Mouse (Mus musculus) brain, adult 2 months (tissue): Measurements from ENCODE around the gene Panx3.

Source experiments
- DNase-seq: peaks from one replicate; pipeline ENCODE4 v3.0.0; 2011; ENCODE audit warnings: low read depth, low spot score

The Panx3 gene

GRCm38 (mm10) chr9:37669115-37669514 lies at the start of gene Panx3:
TSS of gene Panx3 (minus strand) at chr9:37669235.
- DNase-seq = no peak

GRCm38 (mm10) chr9:37716150-37716549 lies 47.1 kb upstream of the Panx3 start, which contains the start of gene Olfr160:
TSS of gene Olfr160 (minus strand) at chr9:37716250.
- no peak for DNase-seq

GRCm38 (mm10) chr9:37689970-37690686 lies 21.1 kb upstream of the Panx3 start:
- DNase-seq = peak; percentile 55

GRCm38 (mm10) chr9:37687941-37688303 lies 18.9 kb upstream of the Panx3 start:
- peak; percentile 55 for DNase-seq

GRCm38 (mm10) chr9:37687288-37687940 lies 18.4 kb upstream of the Panx3 start:
- DNase-seq = peak; percentile 87

GRCm38 (mm10) chr9:37681123-37681522 lies 12.1 kb upstream of the Panx3 start:
- DNase-seq = peak; percentile 71

- peak; percentile 85 for DNase-seq
These were observed 6.3 kb upstream of the Panx3 start for GRCm38 (mm10) chr9:37675287-37675686.

- DNase-seq = no peak
These were observed 1.2 kb upstream of the Panx3 start for GRCm38 (mm10) chr9:37670261-37670660.

- DNase-seq = no peak
These were observed 643 bp upstream of the Panx3 start for GRCm38 (mm10) chr9:37669678-37670077.

- DNase-seq = no peak
These were observed 3.0 kb downstream of the Panx3 start for GRCm38 (mm10) chr9:37666045-37666444.

- no peak for DNase-seq
These were observed 4.4 kb downstream of the Panx3 start for GRCm38 (mm10) chr9:37664604-37665003.

GRCm38 (mm10) chr9:37663210-37663609 lies 5.8 kb downstream of the Panx3 start:
- DNase-seq = no peak

GRCm38 (mm10) chr9:37659413-37659812 lies 9.6 kb downstream of the Panx3 start:
- DNase-seq = no peak

- DNase-seq = peak; percentile 90
These were observed 12.0 kb downstream of the Panx3 start, which contains the start of gene Tbrg1 for GRCm38 (mm10) chr9:37656931-37657481. TSS of gene Tbrg1 (minus strand) at chr9:37657312.

GRCm38 (mm10) chr9:37656439-37656881 lies 12.6 kb downstream of the Panx3 start:
- no peak for DNase-seq

- no peak for DNase-seq
These were observed 13.1 kb downstream of the Panx3 start for GRCm38 (mm10) chr9:37655961-37656360.

GRCm38 (mm10) chr9:37653836-37654235 lies 15.2 kb downstream of the Panx3 start:
- DNase-seq = no peak

GRCm38 (mm10) chr9:37650639-37651038 lies 18.4 kb downstream of the Panx3 start:
- no peak for DNase-seq

GRCm38 (mm10) chr9:37646246-37646645 lies 22.8 kb downstream of the Panx3 start:
- DNase-seq = no peak

- DNase-seq = peak; percentile 31
These were observed 30.3 kb downstream of the Panx3 start for GRCm38 (mm10) chr9:37638721-37639120.

GRCm38 (mm10) chr9:37636800-37637542 lies 32.1 kb downstream of the Panx3 start:
- DNase-seq = peak; percentile 33

GRCm38 (mm10) chr9:37636335-37636734 lies 32.7 kb downstream of the Panx3 start:
- DNase-seq = peak; percentile 82
